Comparison of ENCODE assay signal across 9 mouse cellular contexts in the genomic region with DNA sequence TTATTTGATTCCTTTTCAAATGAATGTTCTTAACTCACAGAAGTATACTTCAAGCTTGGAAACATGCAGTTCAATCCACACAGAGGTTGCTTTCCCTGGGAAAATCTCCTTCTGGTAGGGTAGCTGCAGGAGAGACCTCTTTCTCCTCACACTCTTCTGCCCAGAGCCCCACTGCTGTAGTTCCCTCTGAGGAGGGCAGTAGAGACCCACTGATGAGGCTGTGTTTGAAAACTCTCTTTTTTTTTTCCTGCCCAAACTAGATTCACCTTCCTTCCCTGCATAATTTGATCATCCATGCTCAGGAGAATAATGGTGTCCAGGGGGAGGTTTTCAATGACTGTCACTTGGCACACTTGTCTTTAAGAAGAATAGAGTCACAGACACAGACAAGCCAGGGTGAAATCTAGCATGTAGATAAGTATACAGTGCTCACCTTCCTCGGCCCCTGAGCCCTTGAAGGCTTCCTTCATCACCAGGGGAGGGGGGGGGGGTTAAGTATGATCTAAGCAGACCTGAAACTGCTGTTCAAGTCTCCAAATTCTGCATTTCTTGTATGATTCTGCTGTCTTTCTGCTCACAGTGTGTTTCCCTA.
A peak's percentile ranks its signal among the peaks of the same experiment; 100 is the strongest.
DNase-seq lines count a peak whose midpoint lies in the region; ATAC-seq and TF ChIP-seq lines count a peak whose summit lies in the region.
"Had no signal": no experiment of that assay in that cellular context is flagged by ENCODE, and none has a peak within 500 bp of the region (broad histone marks: within the 10 kb centered on the region; RNA-seq: fewer than 3 reads in every experiment).

No protein-coding gene starts in this region.

- H3K4me1 ChIP-seq in lung, embryonic 14.5 days (ENCODE audit: insufficient read depth): no peaks in the 10 kb centered on the region

- intact Hi-C loops in gastrocnemius, adult 2 months (cut with DNase I): no loop called here

- no peak for DNase-seq in gastrocnemius, adult 2 months
- no peak for DNase-seq in gastrocnemius, postnatal 25 days
- peak; percentile 51 for DNase-seq in lung, embryonic 14.5 days
- DNase-seq in lung, adult 18-20 months: no peak
- peak; percentile 28 for DNase-seq in embryo, embryonic 9.5 days (ENCODE audit: extremely low spot score)
- DNase-seq in mesoderm, embryonic 11.5 days (ENCODE audit: low read depth, low spot score): peak; percentile 47
- no peak for DNase-seq in spleen, postnatal 10 days (ENCODE audit: low spot score in 2 of 2)
- DNase-seq in lung, postnatal 25 days (ENCODE audit: low spot score): no peak
- DNase-seq: cerebellum, adult 11 months had no signal

- H3K9ac ChIP-seq in lung, embryonic 14.5 days: no peak overlapping the region

- TF ChIP-seq CTCF in gastrocnemius, adult 2 months (IDR thresholded peaks at IDR 0.05): peak; percentile 64
- peak; percentile 50 for TF ChIP-seq CTCF in lung, embryonic 14.5 days (IDR thresholded peaks at IDR 0.05; ENCODE audit: low read depth)

- H3K36me3 ChIP-seq in lung, embryonic 14.5 days (ENCODE audit: insufficient read depth): no peaks in the 10 kb centered on the region

- no peak overlapping the region for H3K4me2 ChIP-seq in lung, embryonic 14.5 days

- no peaks in the 10 kb centered on the region for H3K9me3 ChIP-seq in lung, embryonic 14.5 days (ENCODE audit: low read depth, low read length)

- H3K4me3 ChIP-seq in gastrocnemius, adult 2 months: no peak overlapping the region
- H3K4me3 ChIP-seq in lung, embryonic 14.5 days (ENCODE audit: low read depth, low read length): no peak overlapping the region

- WGBS in lung, embryonic 14.5 days: 14% methylated on average over 1 of the region's 1 CpGs

- H3K27ac ChIP-seq in gastrocnemius, adult 2 months: no peak overlapping the region
- no peak overlapping the region for H3K27ac ChIP-seq in lung, embryonic 14.5 days (ENCODE audit: low read depth)

- H3K27me3 ChIP-seq in lung, embryonic 14.5 days (ENCODE audit: insufficient read depth, low read length): no peaks in the 10 kb centered on the region

- ATAC-seq in lung, embryonic 14.5 days (ENCODE audit: insufficient read depth): no peak

Comparison
In these comparisons a context has a peak if more than half of its experiments do, and no peak if none do; other contexts are left out.
1. DNase-seq: peak in lung, embryonic 14.5 days (single experiment), embryo, embryonic 9.5 days (single experiment) and mesoderm, embryonic 11.5 days (single experiment); none in gastrocnemius, adult 2 months (single experiment), gastrocnemius, postnatal 25 days (single experiment), lung, adult 18-20 months (0 of 2), spleen, postnatal 10 days (0 of 2) and lung, postnatal 25 days (single experiment).